Mouse (Mus musculus): ENCODE measurements around the gene Rimbp2. TPM values are rescaled to one million over a fixed set of nuclear protein-coding genes. Genes with fewer than 3 reads are reported as not detected.

Rimbp2 gene
- total and polyA plus RNA-seq, 3 experiments: not detected

DNA sequence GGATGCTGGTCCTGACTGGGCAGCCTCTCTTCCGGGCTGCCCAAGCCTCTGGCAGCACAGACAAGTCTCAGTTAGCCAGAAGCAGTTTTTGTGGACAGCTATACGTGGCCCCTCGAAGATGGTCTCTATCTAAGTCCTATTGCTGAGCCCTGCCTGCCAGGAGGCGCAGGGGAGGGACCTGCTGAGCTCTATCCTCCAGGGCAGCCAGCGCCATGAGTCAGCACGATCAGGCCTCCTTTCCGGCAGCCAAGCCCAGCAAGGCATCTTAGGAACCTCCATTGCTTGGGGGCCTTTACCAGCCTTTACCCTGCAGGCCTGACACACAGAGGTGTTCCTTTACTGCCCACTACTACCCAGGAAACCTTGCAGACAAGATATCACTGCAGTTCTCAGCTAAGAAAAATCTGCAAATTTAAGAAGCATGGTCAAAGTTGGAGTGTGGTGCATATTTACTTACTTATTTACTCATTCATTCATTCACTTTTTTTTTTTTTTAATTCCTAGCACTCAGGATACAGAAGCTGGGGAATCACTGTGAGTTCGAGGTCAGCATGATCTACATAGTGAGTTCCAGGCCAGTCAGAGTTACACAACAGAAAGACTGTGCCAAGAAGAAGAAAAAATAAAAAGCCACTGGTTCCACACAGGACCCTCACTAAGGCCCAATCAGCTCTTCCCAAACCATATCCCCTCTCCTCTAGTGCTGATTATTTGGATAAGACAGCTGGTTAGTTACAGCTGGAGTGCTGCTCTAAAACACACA, 47.6 kb upstream of the Rimbp2 start:
- H3K4me3 ChIP-seq (ENCODE audit: control insufficient read depth in 1 of 2, insufficient read depth in 1 of 2, low read depth in 2 of 2, low read length in 2 of 2): peak overlapping the region in 1 of 2 experiments; percentile 16; a peak in 1 of 4 replicates
- TF ChIP-seq CHD1 (IDR thresholded peaks at IDR 0.05; ENCODE audit: low read depth, low read length): no peak
- TF ChIP-seq TBP (IDR thresholded peaks at IDR 0.05; ENCODE audit: low read depth, low read length): 0 out of 2 replicates have a peak, but pooled peaks have one; percentile 17
- TF ChIP-seq ELF1 (IDR thresholded peaks at IDR 0.05; ENCODE audit: low read depth, low read length): no peak
- peak; percentile 23; the same call in 1 of the 2 replicates for TF ChIP-seq TAL1 (IDR thresholded peaks at IDR 0.05; ENCODE audit: low read length)
- TF ChIP-seq MYB (IDR thresholded peaks at IDR 0.05; ENCODE audit: low read depth, low read length): no peak
- TF ChIP-seq MAX (IDR thresholded peaks at IDR 0.05; ENCODE audit: low read length): no peak
- no peak for TF ChIP-seq USF2 (IDR thresholded peaks at IDR 0.05; ENCODE audit: borderline replicate concordance in 1 of 2, insufficient read depth in 1 of 2, low read depth in 1 of 2, low read length in 2 of 2)
- no peak for TF ChIP-seq ZKSCAN1 (IDR thresholded peaks at IDR 0.05; ENCODE audit: low read depth, low read length)
- no peak for TF ChIP-seq MXI1 (IDR thresholded peaks at IDR 0.05; ENCODE audit: low read depth, low read length)
- no peak for TF ChIP-seq MEF2A (IDR thresholded peaks at IDR 0.05; ENCODE audit: extremely low read depth, insufficient replicate concordance, low read depth, low read length, poor library complexity, severe bottlenecking)
- TF ChIP-seq TCF12 (IDR thresholded peaks at IDR 0.05; ENCODE audit: low read depth, low read length): no peak
- TF ChIP-seq POLR2AphosphoS5 (IDR thresholded peaks at IDR 0.05; ENCODE audit: borderline replicate concordance, low read depth, low read length): no peak
- no peak for TF ChIP-seq UBTF (IDR thresholded peaks at IDR 0.05; ENCODE audit: borderline replicate concordance, insufficient read depth, low read depth, low read length)
- TF ChIP-seq E2F4 (IDR thresholded peaks at IDR 0.05; ENCODE audit: borderline replicate concordance, low read depth, low read length): no peak
- TF ChIP-seq HCFC1 (IDR thresholded peaks at IDR 0.05; ENCODE audit: low read depth, low read length): no peak
- peak in 1 of 3 experiments; percentile 7; a peak in 1 of 6 replicates for TF ChIP-seq CTCF (IDR thresholded peaks at IDR 0.05 in 2 of 3, conservative IDR thresholded peaks at IDR 0.05 in 1 of 3; ENCODE audit: control insufficient read depth in 1 of 3, insufficient read depth in 1 of 3, low read depth in 2 of 3, low read length in 3 of 3, poor library complexity in 1 of 3, severe bottlenecking in 1 of 3)
- TF ChIP-seq BHLHE40 (IDR thresholded peaks at IDR 0.05; ENCODE audit: borderline replicate concordance, low read depth, low read length): no peak
- TF ChIP-seq ZC3H11A (IDR thresholded peaks at IDR 0.05; ENCODE audit: low read depth, low read length): no peak
- TF ChIP-seq ZMIZ1 (IDR thresholded peaks at IDR 0.05; ENCODE audit: low read depth, low read length): no peak
- TF ChIP-seq RAD21 (IDR thresholded peaks at IDR 0.05; ENCODE audit: low read depth, low read length): no peak
- no peak for TF ChIP-seq KAT2A (conservative IDR thresholded peaks at IDR 0.05; ENCODE audit: low read depth, low read length)
- TF ChIP-seq ETS1 (IDR thresholded peaks at IDR 0.05; ENCODE audit: low read depth, low read length): peak; percentile 32; the same call in 1 of the 2 replicates
- no peak for TF ChIP-seq NELFE (IDR thresholded peaks at IDR 0.05; ENCODE audit: low read depth, low read length)
- TF ChIP-seq ZNF384 (IDR thresholded peaks at IDR 0.05; ENCODE audit: low read depth, low read length): peak; percentile 44
- no peak for TF ChIP-seq GATA1 (IDR thresholded peaks at IDR 0.05; ENCODE audit: low read depth, low read length)
- peak; percentile 27; the same call in 1 of the 2 replicates for TF ChIP-seq MAFK (IDR thresholded peaks at IDR 0.05; ENCODE audit: borderline replicate concordance, low read depth, low read length)
- TF ChIP-seq SMC3 (IDR thresholded peaks at IDR 0.05; ENCODE audit: low read depth, low read length): peak; percentile 1; the same call in 1 of the 2 replicates
- no peak for TF ChIP-seq CHD2 (IDR thresholded peaks at IDR 0.05; ENCODE audit: low read length)
- no peak for TF ChIP-seq USF1 (IDR thresholded peaks at IDR 0.05; ENCODE audit: low read depth, low read length)
- no peak for TF ChIP-seq NRF1 (IDR thresholded peaks at IDR 0.05; ENCODE audit: insufficient read depth, low read depth, low read length, poor library complexity, severe bottlenecking)
- TF ChIP-seq POLR2A (IDR thresholded peaks at IDR 0.05; ENCODE audit: control insufficient read depth in 1 of 2, insufficient read depth in 1 of 2, low read depth in 1 of 2, low read length in 2 of 2, poor library complexity in 1 of 2): peak in 1 of 2 experiments; percentile 49; a peak in 1 of 4 replicates
- TF ChIP-seq SIN3A (IDR thresholded peaks at IDR 0.05; ENCODE audit: low read length): no peak
- TF ChIP-seq JUND (IDR thresholded peaks at IDR 0.05; ENCODE audit: low read depth, low read length): no peak
- TF ChIP-seq MYC (IDR thresholded peaks at IDR 0.05; ENCODE audit: low read depth, low read length): no peak
- peak; percentile 20 to 26; a peak in 1 of 4 replicates for TF ChIP-seq EP300 (IDR thresholded peaks at IDR 0.05; ENCODE audit: low read depth in 1 of 2, low read length in 2 of 2)

More for the DNA sequence above, 47.6 kb upstream of the Rimbp2 start:
- DNase-seq (ENCODE audit: low read depth, low spot score): peak; percentile 88
- Histone ChIP-seq H3K9ac (ENCODE audit: control insufficient read depth, low read depth, low read length, poor library complexity, severe bottlenecking) (peak overlapping the region; percentile 48), H3K27ac (ENCODE audit: control insufficient read depth, low read depth, low read length) (peak overlapping the region; percentile 67), H3K9me3 (replicated peaks; ENCODE audit: insufficient read depth, low read length) (no peaks in the 10 kb centered on the region), H3K36me3 (ENCODE audit: control insufficient read depth in 1 of 2, insufficient read depth in 2 of 2, low read length in 2 of 2) (peaks cover 8 to 47% of the 10 kb centered on the region in 2 experiments; a peak in 3 of 4 replicates), H3K79me2 (ENCODE audit: control insufficient read depth, insufficient read depth, low read length, poor library complexity) (peaks cover 37% of the 10 kb centered on the region), H3K27me3 (ENCODE audit: control insufficient read depth in 1 of 2, insufficient read depth in 2 of 2, low read length in 2 of 2) (no peaks in the 10 kb centered on the region), H3K4me1 (ENCODE audit: control insufficient read depth in 1 of 2, insufficient read depth in 2 of 2, low read length in 2 of 2) (peaks cover 9 to 48% of the 10 kb centered on the region in 2 experiments)

Measured in MEL (cell line).